Mouse (Mus musculus) thymus, adult 2 months (tissue): ENCODE measurements around the gene Hspb3. TPM values are rescaled to one million over a fixed set of nuclear protein-coding genes. Genes with fewer than 3 reads are reported as not detected.

ENCODE experiments used
- DNase-seq: peaks from one replicate; pipeline ENCODE4 v3.0.0; 2021
- H3K27ac ChIP-seq: fragments of 200-500 bp; 2 replicates; pipeline ENCODE4 v1.5.1; 2012; ENCODE audit warnings: low read length, control low read depth; ENCODE audit not compliant: control insufficient read depth, insufficient read depth
- H3K27me3 ChIP-seq: fragments of 200-500 bp; 2 replicates; pipeline ENCODE4 v1.6.1; 2012; ENCODE audit warnings: mild to moderate bottlenecking, low read length, moderate library complexity, mixed read lengths; ENCODE audit not compliant: control insufficient read depth, insufficient read depth
- H3K36me3 ChIP-seq: fragments of 200-500 bp; 2 replicates; pipeline ENCODE4 v1.6.1; 2012; ENCODE audit warnings: mild to moderate bottlenecking, low read length, moderate library complexity; ENCODE audit not compliant: control insufficient read depth, insufficient read depth
- H3K4me1 ChIP-seq: fragments of 200-500 bp; replicated peaks from 2 replicates; pipeline ENCODE4 v1.6.1; 2012; ENCODE audit warnings: low read length; ENCODE audit not compliant: control insufficient read depth, insufficient read depth
- H3K4me3 ChIP-seq: fragments of 200-500 bp; 2 replicates; pipeline ENCODE4 v1.5.1; 2012; ENCODE audit warnings: mild to moderate bottlenecking, low read length, control low read depth, moderate library complexity; ENCODE audit not compliant: control insufficient read depth, insufficient read depth
- CTCF ChIP-seq: fragments of 200-500 bp; IDR thresholded peaks from 2 replicates; pipeline ENCODE4 v1.5.1; 2012; ENCODE audit warnings: mild to moderate bottlenecking, control low read depth, low read length, moderate library complexity, borderline replicate concordance; ENCODE audit not compliant: control insufficient read depth, poor library complexity, insufficient read depth; ENCODE audit errors: extremely low read depth
- POLR2A ChIP-seq: fragments of 200-500 bp; IDR thresholded peaks from 2 replicates; pipeline ENCODE4 v1.6.1; 2012; ENCODE audit warnings: mild to moderate bottlenecking, low read length, control low read depth, moderate library complexity; ENCODE audit not compliant: control insufficient read depth, poor library complexity, insufficient read depth; ENCODE audit errors: extremely low read depth
- WGBS: fragments of 180-500 bp; shearing (Covaris S2); methylation state at CpG from one replicate; pipeline ENCODE4 v1.1.7; 2018; 5-methylcytosine and 5-hydroxymethylcytosine counted together
- polyA plus RNA-seq: library from polyadenylated mRNA; depleted of rRNA; stranded (reverse); fragments of >200 nt; gene quantifications from 2 replicates; pipeline ENCODE4 v1.2.3, GENCODE M21; 2012; rRNA removed

Hspb3 gene
- polyA plus RNA-seq, 1 experiment, result 0.65 TPM

GRCm38 (mm10) chr13:113615971-113616671 lies 47.4 kb downstream of the Hspb3 start:
- peak; percentile 12 for DNase-seq
- H3K27me3 ChIP-seq, result no peaks in the 10 kb centered on the region
- H3K36me3 ChIP-seq, result no peaks in the 10 kb centered on the region
- no peak for TF ChIP-seq CTCF
- TF ChIP-seq POLR2A, result no peak
- H3K27ac ChIP-seq, result no peak overlapping the region
- 24% methylated on average over 8 of the region's 8 CpGs for WGBS
- peak overlapping the region; percentile 83 for H3K4me3 ChIP-seq
- H3K4me1 ChIP-seq, result peaks cover 30% of the 10 kb centered on the region

GRCm38 (mm10) chr13:113615546-113615941 lies 47.9 kb downstream of the Hspb3 start:
- 12% methylated on average over 10 of the region's 10 CpGs for WGBS
- Histone ChIP-seq H3K27me3 (no peaks in the 10 kb centered on the region), H3K27ac (no peak overlapping the region), H3K36me3 (no peaks in the 10 kb centered on the region), H3K4me3 (peak overlapping the region; percentile 32), H3K4me1 (peaks cover 30% of the 10 kb centered on the region)
- TF ChIP-seq CTCF (no peak), POLR2A (no peak)
- DNase-seq, result peak; percentile 14

DNA sequence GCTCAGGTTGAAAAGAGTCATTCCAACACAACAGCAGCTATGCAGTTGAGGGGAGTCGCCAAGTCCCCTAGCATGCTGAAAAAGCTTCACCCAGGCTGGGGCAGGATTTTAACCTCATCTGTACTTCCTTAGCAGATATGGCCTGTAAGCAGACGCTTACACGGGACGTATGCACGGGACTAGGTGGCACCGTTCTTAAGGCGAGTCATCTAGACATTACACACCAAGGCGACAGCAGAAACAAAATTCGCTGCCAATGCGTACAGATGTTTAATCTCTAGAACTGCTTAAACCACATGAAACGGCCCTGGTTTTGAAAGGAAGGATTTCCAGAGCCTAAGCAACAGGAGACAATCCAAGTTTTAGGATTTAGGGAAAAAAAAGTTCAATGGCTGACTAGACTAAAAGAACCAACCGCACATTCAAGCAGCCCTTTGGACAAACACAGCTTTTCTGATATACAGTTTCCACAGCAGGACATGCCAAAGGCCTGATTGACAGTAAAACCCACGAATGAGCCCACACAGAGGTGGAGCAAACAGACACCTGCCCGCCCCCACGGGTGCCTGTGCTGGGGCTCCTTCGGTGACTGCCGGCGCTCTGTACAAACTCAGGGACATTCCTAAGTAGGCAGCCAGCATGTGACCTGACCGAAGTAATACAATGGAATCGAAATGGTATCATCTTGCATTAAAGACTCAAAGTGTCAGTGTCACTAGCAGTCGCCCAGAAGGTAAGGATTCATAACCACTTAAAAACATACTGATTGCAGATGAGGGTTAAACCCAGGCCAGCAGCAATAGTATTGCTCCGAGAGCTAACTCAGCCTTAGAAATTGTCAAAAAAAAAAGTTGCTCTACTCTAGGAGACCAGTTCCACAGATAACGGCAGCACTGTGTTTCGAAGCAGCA lies 48.6 kb downstream of the Hspb3 start:
- H3K27me3 ChIP-seq, result no peaks in the 10 kb centered on the region
- 4% methylated on average over 24 of the region's 24 CpGs for WGBS
- peaks cover 30% of the 10 kb centered on the region for H3K4me1 ChIP-seq
- H3K27ac ChIP-seq, result peak overlapping the region; percentile 1; the same call in 1 of the 2 replicates
- H3K4me3 ChIP-seq, result peak overlapping the region; percentile 32
- H3K36me3 ChIP-seq, result no peaks in the 10 kb centered on the region
- DNase-seq, result peak; percentile 90
- TF ChIP-seq POLR2A, result no peak
- TF ChIP-seq CTCF, result no peak

- no peak for TF ChIP-seq CTCF
- TF ChIP-seq POLR2A, result no peak
- Histone ChIP-seq H3K4me1 (peaks cover 33% of the 10 kb centered on the region), H3K27ac (no peak overlapping the region), H3K27me3 (no peaks in the 10 kb centered on the region), H3K4me3 (no peak overlapping the region), H3K36me3 (no peaks in the 10 kb centered on the region)
- 92% methylated on average over 10 of the region's 10 CpGs for WGBS
- no peak for DNase-seq
Measured at GRCm38 (mm10) chr13:113613882-113614281, 49.6 kb downstream of the Hspb3 start.

- Histone ChIP-seq H3K36me3 (no peaks in the 10 kb centered on the region), H3K27ac (no peak overlapping the region)
- no peak for TF ChIP-seq POLR2A
- no peak for TF ChIP-seq CTCF
Measured at GRCm38 (mm10) chr13:113613341-113613740, 50.1 kb downstream of the Hspb3 start.

More at GRCm38 (mm10) chr13:113613341-113613740, 50.1 kb downstream of the Hspb3 start:
- DNase-seq, result no peak
- Histone ChIP-seq H3K27me3 (no peaks in the 10 kb centered on the region), H3K4me3 (no peak overlapping the region), H3K4me1 (peaks cover 33% of the 10 kb centered on the region)
- WGBS, result 93% methylated on average over 12 of the region's 12 CpGs

Other genes with a start within 250 kb of the Hspb3 start
- gene Snx18, start 45.1 kb downstream of the Hspb3 start, polyA plus RNA-seq, result 15.6 and 21.0 TPM in 2 replicates
- 4.9 and 5.5 TPM in 2 replicates for gene Arl15, start 130.8 kb upstream of the Hspb3 start, polyA plus RNA-seq